Mouse (Mus musculus) small intestine, adult 2 months (tissue): ENCODE results near the gene Mcu.

Experiments
- CTCF ChIP-seq: fragments of 200-500 bp; IDR thresholded peaks from 2 replicates; pipeline ENCODE4 v1.5.1; 2012; ENCODE audit warnings: low read depth, mild to moderate bottlenecking, control low read depth, inconsistent platforms, low read length, moderate library complexity, mixed read lengths; ENCODE audit not compliant: insufficient replicate concordance, insufficient read length; ENCODE audit errors: extremely low read depth
- POLR2A ChIP-seq: fragments of 200-500 bp; IDR thresholded peaks from 2 replicates; pipeline ENCODE4 v1.6.1; 2012; ENCODE audit warnings: low read depth, mild to moderate bottlenecking, control low read depth, inconsistent platforms, low read length, moderate library complexity

DNA sequence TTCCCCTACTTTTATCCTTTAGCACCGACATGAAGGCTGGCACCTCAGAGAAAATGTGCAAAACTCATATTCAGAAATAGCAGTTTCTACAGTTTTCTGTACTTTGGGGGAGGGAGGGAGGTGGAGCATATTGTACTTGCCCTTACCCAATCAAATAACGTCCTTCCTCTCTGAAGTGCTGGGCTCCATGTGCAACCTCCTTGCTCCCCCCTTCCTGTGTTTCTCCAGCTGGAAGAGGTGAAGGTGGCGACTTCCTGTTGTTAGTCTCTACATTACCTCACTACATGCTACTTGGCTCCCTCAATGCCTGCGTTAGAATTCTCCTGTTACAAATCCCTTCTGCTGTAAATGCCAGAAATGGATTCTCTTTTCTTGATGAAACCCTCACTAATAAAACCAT is 54.0 kb downstream of the Mcu start:
- TF ChIP-seq CTCF (no peak), POLR2A (no peak)
